21 mouse cellular contexts compared by ENCODE assay signal in the genomic region with DNA sequence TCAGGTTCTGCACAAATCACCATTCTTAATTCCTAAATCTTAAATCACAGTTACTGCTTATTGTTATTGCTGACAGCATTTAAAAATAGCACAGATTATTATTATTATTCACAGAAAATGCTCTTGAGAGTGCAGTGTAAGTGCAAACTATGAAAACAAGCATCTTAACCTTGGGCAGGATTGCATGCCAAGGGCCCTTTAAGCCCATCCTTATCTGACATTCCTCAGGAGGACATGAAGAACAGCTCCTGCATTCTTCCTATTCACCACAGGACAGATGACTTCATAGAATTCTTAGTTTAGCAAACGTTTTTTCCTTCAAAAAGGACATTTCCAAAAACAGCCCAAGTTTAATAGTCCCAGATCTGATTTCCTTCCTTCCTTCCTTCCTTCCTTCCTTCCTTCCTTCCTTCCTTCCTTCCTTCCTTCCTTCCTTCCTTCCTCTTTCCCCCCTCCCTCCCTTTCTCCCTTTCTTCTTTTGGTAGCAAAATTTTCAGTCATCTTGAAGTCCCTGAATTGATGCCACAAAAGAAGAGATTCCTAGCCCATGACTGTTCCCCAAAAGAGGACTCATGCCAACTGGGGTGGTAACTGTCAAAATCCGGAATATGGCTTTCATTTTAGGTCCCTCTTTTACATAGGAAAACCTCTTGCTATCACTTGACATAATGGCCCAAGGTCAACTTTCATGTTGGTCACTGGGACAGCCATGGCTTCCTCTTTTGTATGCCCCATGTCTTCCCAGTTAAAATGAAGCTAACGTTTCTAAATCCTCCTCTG.
"Had no signal": no experiment of that assay in that cellular context is flagged by ENCODE, and none has a peak within 500 bp of the region (broad histone marks: within the 10 kb centered on the region; RNA-seq: fewer than 3 reads in every experiment).

No protein-coding gene starts in this region.

- ATAC-seq: intestine, postnatal 0 days; midbrain, embryonic 15.5 days had no signal

- H3K9ac ChIP-seq: liver, embryonic 13.5 days; lung, embryonic 15.5 days; midbrain, embryonic 12.5 days; midbrain, embryonic 15.5 days; neural tube, embryonic 12.5 days; neural tube, embryonic 15.5 days; stomach, embryonic 15.5 days had no signal

- H3K4me1 ChIP-seq: midbrain, embryonic 12.5 days; midbrain, embryonic 15.5 days; neural tube, embryonic 12.5 days had no signal

- H3K4me3 ChIP-seq: layer of hippocampus, adult 2 months; liver, embryonic 13.5 days; lung, embryonic 15.5 days; midbrain, embryonic 12.5 days; midbrain, embryonic 15.5 days; neural tube, embryonic 12.5 days; neural tube, embryonic 15.5 days; stomach, embryonic 15.5 days had no signal

- H3K4me2 ChIP-seq: liver, embryonic 13.5 days; lung, embryonic 15.5 days; midbrain, embryonic 12.5 days; midbrain, embryonic 15.5 days; neural tube, embryonic 12.5 days; neural tube, embryonic 15.5 days; stomach, embryonic 15.5 days had no signal

- DNase-seq: kidney, adult 2 months; kidney, postnatal 25 days; layer of hippocampus, adult 9-11 months; liver, embryonic 13.5 days; lung, postnatal 14 days; right cerebral cortex, adult 18-20 months; right cerebral cortex, postnatal 25 days; spleen, adult 18-20 months; thymus, adult 2 months; thymus, postnatal 14 days; thymus, postnatal 4 days had no signal

- H3K27ac ChIP-seq: kidney, postnatal 0 days; layer of hippocampus, adult 2 months; liver, embryonic 13.5 days; lung, embryonic 15.5 days; macrophage; midbrain, embryonic 12.5 days; midbrain, embryonic 15.5 days; neural tube, embryonic 12.5 days; neural tube, embryonic 15.5 days; stomach, embryonic 15.5 days had no signal

- H3K9me3 ChIP-seq: liver, embryonic 13.5 days; lung, embryonic 15.5 days; midbrain, embryonic 12.5 days; midbrain, embryonic 15.5 days; neural tube, embryonic 12.5 days; neural tube, embryonic 15.5 days; stomach, embryonic 15.5 days had no signal

- H3K36me3 ChIP-seq: liver, embryonic 13.5 days; midbrain, embryonic 12.5 days; midbrain, embryonic 15.5 days; neural tube, embryonic 12.5 days; neural tube, embryonic 15.5 days; stomach, embryonic 15.5 days had no signal

- H3K27me3 ChIP-seq: liver, embryonic 13.5 days; lung, embryonic 15.5 days; midbrain, embryonic 12.5 days; midbrain, embryonic 15.5 days; neural tube, embryonic 12.5 days; neural tube, embryonic 15.5 days; stomach, embryonic 15.5 days had no signal
